In genomic region chr2:60583416-60583815, GRCm38 (mm10) we compare ENCODE assay signal across 15 mouse cellular contexts. TPM values are rescaled to one million over a fixed set of nuclear protein-coding genes. Genes with fewer than 3 reads are reported as not detected.
DNase-seq lines count a peak whose midpoint lies in the region.
"Had no signal": no experiment of that assay in that cellular context is flagged by ENCODE, and none has a peak within 500 bp of the region (broad histone marks: within the 10 kb centered on the region; RNA-seq: fewer than 3 reads in every experiment).

No protein-coding gene starts in this region.

- DNase-seq in 3134 (ENCODE audit: extremely low read depth, insufficient read length, low spot score) (peak; percentile 72), 3T3-L1 (ENCODE audit: low read depth, low spot score) (peak; percentile 69)
- DNase-seq in fibroblast of lung, adult 2 months (ENCODE audit: low read depth) = peak; percentile 41
- no peak for DNase-seq in kidney, adult 9 months
- DNase-seq in embryo, embryonic 10 days (ENCODE audit: low spot score) = no peak
- no peak for DNase-seq in left cerebral cortex, adult 8-10 months (ENCODE audit: low spot score in 2 of 2)
- DNase-seq: adrenal gland, postnatal 10 days; adrenal gland, postnatal 25 days; cerebellum, adult 11 months; cerebellum, adult 18-20 months; cerebellum, adult 8-10 months; cerebellum, adult 9-11 months; cerebellum, postnatal 14 days; cerebellum, postnatal 36 days had no signal

RNA-seq across cellular contexts. Expression of gene Pla2r1, which starts 30.3 kb away (rescaled TPM):
- total RNA-seq in left cerebral cortex, adult 8-10 months (2022) = under 1 TPM; 0.16 to 0.87 (median 0.52) TPM
- total RNA-seq: MEL had no signal

Comparison
In these comparisons a context has a peak if more than half of its experiments do, and no peak if none do; other contexts are left out.
1. DNase-seq: peak in 3134 (single experiment), 3T3-L1 (single experiment) and fibroblast of lung, adult 2 months (single experiment); none in kidney, adult 9 months (single experiment), embryo, embryonic 10 days (single experiment) and left cerebral cortex, adult 8-10 months (0 of 2).